Mouse (Mus musculus) skeletal muscle tissue, adult 2 months (tissue): ENCODE measurements around the gene Prf1.

Experiments
- DNase-seq: peaks from one replicate; pipeline ENCODE4 v3.0.0-alpha.2; 2012; ENCODE audit warnings: low read depth, low spot score

Gene Prf1

GRCm38 (mm10) chr10:61290016-61290415, 7.6 kb upstream of the Prf1 start:
- no peak for DNase-seq

GRCm38 (mm10) chr10:61290479-61290878, 7.2 kb upstream of the Prf1 start:
- no peak for DNase-seq

- DNase-seq: no peak
Observed at GRCm38 (mm10) chr10:61294242-61294641, 3.4 kb upstream of the Prf1 start.

GRCm38 (mm10) chr10:61296713-61297445, 754 bp upstream of the Prf1 start:
- DNase-seq: no peak

GRCm38 (mm10) chr10:61300996-61301395, 3.4 kb downstream of the Prf1 start:
- DNase-seq: no peak

GRCm38 (mm10) chr10:61304046-61304445, 6.4 kb downstream of the Prf1 start:
- no peak for DNase-seq

GRCm38 (mm10) chr10:61305928-61306590, 8.4 kb downstream of the Prf1 start:
- DNase-seq: no peak

GRCm38 (mm10) chr10:61308706-61309320, 11.2 kb downstream of the Prf1 start:
- peak; percentile 40 for DNase-seq

DNA sequence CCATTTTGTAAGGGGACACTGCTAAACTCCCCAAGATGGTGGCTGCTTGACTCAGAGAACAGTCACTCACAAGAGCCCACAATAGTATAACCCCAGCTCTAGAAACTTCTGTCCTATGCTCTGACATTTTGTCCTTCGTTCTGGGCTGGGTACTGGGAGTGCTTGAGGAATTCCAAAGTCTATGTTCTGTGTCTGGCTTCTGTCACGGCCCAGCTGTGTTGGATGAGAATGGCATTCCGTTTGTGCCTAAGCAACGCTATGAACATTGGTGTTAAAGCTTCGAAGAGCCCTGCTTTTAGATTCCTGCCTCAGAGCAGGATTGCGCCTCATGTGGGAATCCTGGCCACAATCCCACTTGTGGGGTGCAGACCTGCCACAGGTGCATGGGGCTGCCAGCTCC, 14.5 kb downstream of the Prf1 start:
- no peak for DNase-seq

GRCm38 (mm10) chr10:61312754-61313153, 15.1 kb downstream of the Prf1 start:
- no peak for DNase-seq

GRCm38 (mm10) chr10:61313750-61314149, 16.1 kb downstream of the Prf1 start:
- no peak for DNase-seq

DNA sequence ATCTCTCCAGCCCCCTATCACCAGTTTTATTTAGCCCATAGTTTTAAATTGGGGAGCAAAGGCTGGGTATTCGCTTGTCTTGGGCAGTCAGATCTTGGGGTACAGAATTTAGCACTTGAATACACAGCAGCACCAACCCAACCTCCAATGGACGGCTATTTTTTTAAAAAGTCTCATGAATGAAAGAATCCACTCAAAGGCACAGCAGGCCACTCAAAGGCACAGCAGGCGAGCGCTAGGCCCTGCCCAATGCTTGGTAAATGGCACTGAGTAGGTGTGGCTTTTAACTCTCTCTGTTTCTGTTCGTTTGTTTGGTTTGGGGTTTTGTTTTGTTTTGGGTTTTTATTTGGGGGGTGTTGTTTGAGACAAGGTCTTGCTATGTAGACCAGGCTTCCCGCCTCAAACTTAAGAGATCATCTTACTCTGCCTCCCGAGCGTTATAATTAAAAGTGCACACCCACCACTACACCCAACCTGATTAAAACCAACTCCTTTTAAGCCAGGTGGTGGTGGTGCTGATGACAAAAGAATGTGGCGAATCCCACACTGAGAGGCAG, 17.8 kb downstream of the Prf1 start:
- DNase-seq: no peak

GRCm38 (mm10) chr10:61318527-61318926, 20.9 kb downstream of the Prf1 start:
- DNase-seq: no peak

DNA sequence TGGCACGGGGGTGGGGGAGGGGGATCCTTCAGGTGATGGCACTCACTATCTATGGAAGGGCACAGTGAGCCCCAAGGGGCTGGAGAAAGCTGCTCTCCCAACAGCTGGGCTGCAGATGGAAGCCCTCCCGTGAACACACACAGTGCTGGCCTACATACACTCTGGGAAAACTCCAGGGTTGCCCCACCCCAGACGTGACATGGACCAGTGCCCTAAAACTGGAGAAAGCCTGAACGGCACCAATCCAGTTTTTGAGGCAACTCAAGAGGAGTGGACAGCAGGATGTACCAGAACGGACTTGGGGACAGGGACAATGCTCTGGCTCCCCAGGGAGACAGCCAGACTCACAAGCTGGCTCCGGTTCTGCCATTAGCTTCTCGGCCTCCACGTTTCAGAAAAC, 27.1 kb downstream of the Prf1 start:
- peak; percentile 49 for DNase-seq

GRCm38 (mm10) chr10:61325782-61326328, 28.2 kb downstream of the Prf1 start:
- no peak for DNase-seq

DNA sequence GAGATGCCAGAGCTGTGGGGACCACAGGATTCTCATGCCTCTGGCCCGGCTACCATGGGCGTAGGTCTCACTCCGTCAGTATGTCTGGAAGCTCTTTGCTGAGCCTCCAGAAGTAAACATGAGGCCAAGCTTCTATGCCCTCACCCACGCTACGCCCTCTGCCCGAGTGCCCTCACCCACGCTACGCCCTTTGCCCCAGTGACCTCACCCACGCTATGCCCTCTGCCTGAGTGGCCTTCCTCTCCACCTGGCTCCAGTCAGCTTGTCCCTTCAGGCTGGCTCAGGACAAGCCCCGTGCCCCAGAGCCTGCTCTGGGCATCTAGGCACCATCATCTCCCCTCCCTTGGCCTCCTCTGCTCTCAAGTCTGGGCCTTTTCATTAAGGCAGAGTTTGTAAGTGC, 29.9 kb downstream of the Prf1 start:
- DNase-seq: no peak

GRCm38 (mm10) chr10:61328927-61329326, 31.3 kb downstream of the Prf1 start:
- peak; percentile 34 for DNase-seq

GRCm38 (mm10) chr10:61331046-61331445, 33.4 kb downstream of the Prf1 start:
- DNase-seq: no peak

DNA sequence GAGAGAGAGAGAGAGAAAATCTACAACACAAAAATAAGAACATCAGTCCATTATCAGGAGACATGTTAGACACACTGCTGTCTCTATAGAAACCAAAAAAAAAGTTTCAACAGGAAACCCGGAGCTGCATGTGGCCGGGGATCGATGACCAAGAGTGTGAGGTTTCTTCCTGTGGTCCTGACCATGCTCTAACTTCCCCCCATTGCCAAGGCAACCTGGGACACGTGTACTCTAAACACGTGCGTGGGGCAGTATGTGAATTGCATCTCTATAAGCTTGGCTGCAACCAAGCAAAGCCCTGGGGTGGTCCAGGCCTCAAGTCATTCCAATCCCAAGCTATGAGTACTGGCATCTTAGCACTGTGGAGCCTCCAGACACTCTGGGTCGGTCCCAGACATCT, 36.9 kb downstream of the Prf1 start:
- DNase-seq: no peak

- DNase-seq: peak; percentile 72
Observed at GRCm38 (mm10) chr10:61336137-61336536, 38.5 kb downstream of the Prf1 start.

DNA sequence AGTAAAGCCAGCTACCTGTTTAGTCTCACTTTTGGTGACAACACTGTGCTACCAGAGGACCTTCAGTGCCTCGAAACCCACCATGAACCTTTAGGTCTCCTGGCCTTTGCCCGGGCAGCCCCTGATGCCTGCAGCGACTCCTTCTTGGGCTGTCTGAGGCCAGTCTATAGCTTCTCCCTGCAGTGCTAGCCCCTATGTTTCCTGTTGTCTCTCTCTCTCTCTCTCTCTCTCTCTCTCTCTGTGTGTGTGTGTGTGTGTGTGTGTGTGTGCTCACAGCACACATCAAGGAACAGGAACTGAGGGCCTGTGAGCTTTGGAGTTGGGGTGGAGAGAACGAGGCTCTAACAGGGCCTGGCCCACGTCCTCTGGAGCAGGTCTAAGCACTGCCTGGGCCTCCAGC, 39.0 kb downstream of the Prf1 start:
- DNase-seq: no peak

- DNase-seq: no peak
Observed at GRCm38 (mm10) chr10:61337665-61338064, 40.0 kb downstream of the Prf1 start.
